Mouse (Mus musculus) kidney, adult 2 months (tissue): ENCODE measurements around the gene Pus10. TPM values are rescaled to one million over a fixed set of nuclear protein-coding genes. Genes with fewer than 3 reads are reported as not detected.

Experiments used
- DNase-seq: peaks from one replicate; pipeline ENCODE4 v3.0.0; 2021
- H3K27ac ChIP-seq: fragments of 200-500 bp; 2 replicates; pipeline ENCODE4 v1.5.1; 2012; ENCODE audit warnings: low read depth, low read length, control low read depth, inconsistent platforms; ENCODE audit not compliant: insufficient read depth
- H3K27me3 ChIP-seq: fragments of 200-500 bp; replicated peaks from 2 replicates; pipeline ENCODE4 v1.6.1; 2012; ENCODE audit warnings: mild to moderate bottlenecking, moderate library complexity, low read length, inconsistent platforms; ENCODE audit not compliant: control insufficient read depth, insufficient read depth
- H3K36me3 ChIP-seq: fragments of 200-500 bp; 2 replicates; pipeline ENCODE4 v1.6.1; 2012; ENCODE audit warnings: mild to moderate bottlenecking, moderate library complexity, low read length, inconsistent platforms; ENCODE audit not compliant: control insufficient read depth, insufficient read depth
- H3K4me1 ChIP-seq: fragments of 200-500 bp; 2 replicates; pipeline ENCODE4 v1.6.1; 2011; ENCODE audit warnings: low read length; ENCODE audit not compliant: control insufficient read depth, insufficient read depth
- H3K4me3 ChIP-seq: fragments of 200-500 bp; 2 replicates; pipeline ENCODE4 v1.5.1; 2011; ENCODE audit warnings: mild to moderate bottlenecking, low read depth, low read length, control low read depth; ENCODE audit not compliant: insufficient read depth
- CTCF ChIP-seq: fragments of 200-500 bp; conservative IDR thresholded peaks from 2 replicates; pipeline ENCODE4 v1.5.1; 2011; ENCODE audit warnings: low read depth, mild to moderate bottlenecking, control low read depth, low read length, moderate library complexity, mixed read lengths; ENCODE audit not compliant: insufficient read depth, insufficient read length
- POLR2A ChIP-seq: fragments of 200-500 bp; IDR thresholded peaks from one replicate; pipeline ENCODE4 v1.6.1; 2011; ENCODE audit warnings: low read depth, low read length, control low read depth
- WGBS: fragments of 180-500 bp; shearing (Covaris S2); methylation state at CpG from one replicate; pipeline ENCODE4 v1.1.7; 2018; 5-methylcytosine and 5-hydroxymethylcytosine counted together
- polyA plus RNA-seq: library from polyadenylated mRNA; depleted of rRNA; stranded (reverse); fragments of >200 nt; gene quantifications from 2 replicates; pipeline ENCODE4 v1.2.3, GENCODE M21; 2012

The Pus10 gene
- polyA plus RNA-seq, 1 experiment = 3.2 TPM

GRCm38 (mm10) chr11:23672256-23672749 is 6.8 kb downstream of the Pus10 start:
- Histone ChIP-seq H3K4me3 (no peak overlapping the region), H3K36me3 (peaks cover 1% of the 10 kb centered on the region; the same call in 1 of the 2 replicates), H3K27me3 (no peaks in the 10 kb centered on the region), H3K27ac (no peak overlapping the region), H3K4me1 (no peaks in the 10 kb centered on the region)
- WGBS = 67% methylated on average over 4 of the region's 4 CpGs
- DNase-seq = no peak
- TF ChIP-seq CTCF = no peak
- TF ChIP-seq POLR2A = no peak

GRCm38 (mm10) chr11:23676100-23676499 is 10.6 kb downstream of the Pus10 start:
- Histone ChIP-seq H3K27me3 (no peaks in the 10 kb centered on the region), H3K36me3 (peaks cover 2% of the 10 kb centered on the region; the same call in 1 of the 2 replicates), H3K4me3 (no peak overlapping the region), H3K4me1 (no peaks in the 10 kb centered on the region), H3K27ac (no peak overlapping the region)
- no peak for DNase-seq
- no peak for TF ChIP-seq POLR2A
- TF ChIP-seq CTCF = no peak
- WGBS = 76% methylated on average over 5 of the region's 5 CpGs

- peak; percentile 66 for DNase-seq
- no peak for TF ChIP-seq POLR2A
- TF ChIP-seq CTCF = peak; percentile 22; the same call in 1 of the 2 replicates
- Histone ChIP-seq H3K36me3 (peaks cover 1% of the 10 kb centered on the region; the same call in 1 of the 2 replicates), H3K4me1 (no peaks in the 10 kb centered on the region), H3K4me3 (no peak overlapping the region), H3K27ac (no peak overlapping the region), H3K27me3 (no peaks in the 10 kb centered on the region)
- WGBS = 41% methylated on average over 3 of the region's 3 CpGs
Measured at GRCm38 (mm10) chr11:23679044-23679642, 13.7 kb downstream of the Pus10 start.

- TF ChIP-seq CTCF (no peak), POLR2A (no peak)
- DNase-seq = no peak
- Histone ChIP-seq H3K4me3 (no peak overlapping the region), H3K36me3 (peaks cover 1% of the 10 kb centered on the region; the same call in 1 of the 2 replicates), H3K27me3 (no peaks in the 10 kb centered on the region), H3K27ac (no peak overlapping the region), H3K4me1 (no peaks in the 10 kb centered on the region)
- WGBS = 90% methylated on average over 6 of the region's 6 CpGs
Measured at GRCm38 (mm10) chr11:23680435-23680950, 15.0 kb downstream of the Pus10 start.

- H3K4me3 ChIP-seq = no peak overlapping the region
- peaks cover 1% of the 10 kb centered on the region; the same call in 1 of the 2 replicates for H3K36me3 ChIP-seq
- WGBS = 83% methylated on average over 5 of the region's 5 CpGs
- no peak overlapping the region for H3K27ac ChIP-seq
- no peaks in the 10 kb centered on the region for H3K27me3 ChIP-seq
- no peaks in the 10 kb centered on the region for H3K4me1 ChIP-seq
- TF ChIP-seq POLR2A (no peak), CTCF (no peak)
- DNase-seq = no peak
Measured at GRCm38 (mm10) chr11:23682561-23682960, 17.1 kb downstream of the Pus10 start.

- Histone ChIP-seq H3K27ac (no peak overlapping the region), H3K4me1 (no peaks in the 10 kb centered on the region), H3K4me3 (no peak overlapping the region), H3K36me3 (no peaks in the 10 kb centered on the region; the same call in 1 of the 2 replicates), H3K27me3 (no peaks in the 10 kb centered on the region)
- no peak for DNase-seq
- TF ChIP-seq CTCF (no peak), POLR2A (no peak)
- 86% methylated on average over 5 of the region's 5 CpGs for WGBS
Measured at GRCm38 (mm10) chr11:23686671-23687070, 21.2 kb downstream of the Pus10 start.

GRCm38 (mm10) chr11:23688060-23688459 is 22.6 kb downstream of the Pus10 start:
- no peak for TF ChIP-seq CTCF
- TF ChIP-seq POLR2A = no peak
- Histone ChIP-seq H3K4me3 (no peak overlapping the region), H3K4me1 (no peaks in the 10 kb centered on the region), H3K27me3 (no peaks in the 10 kb centered on the region), H3K27ac (no peak overlapping the region), H3K36me3 (no peaks in the 10 kb centered on the region; the same call in 1 of the 2 replicates)
- no peak for DNase-seq
- WGBS = 85% methylated on average over 1 of the region's 1 CpGs
